Mouse (Mus musculus) lung, postnatal 0 days (tissue): ENCODE measurements around the gene Lcn10.

Experiments
- CTCF ChIP-seq: IDR thresholded peaks from 2 replicates; pipeline ENCODE4 v1.5.1; 2016; ENCODE audit warnings: antibody characterized with exemption, mild to moderate bottlenecking
- EP300 ChIP-seq: IDR thresholded peaks from 2 replicates; pipeline ENCODE4 v1.6.1; 2016; ENCODE audit warnings: antibody characterized with exemption, mild to moderate bottlenecking, control low read depth

DNA sequence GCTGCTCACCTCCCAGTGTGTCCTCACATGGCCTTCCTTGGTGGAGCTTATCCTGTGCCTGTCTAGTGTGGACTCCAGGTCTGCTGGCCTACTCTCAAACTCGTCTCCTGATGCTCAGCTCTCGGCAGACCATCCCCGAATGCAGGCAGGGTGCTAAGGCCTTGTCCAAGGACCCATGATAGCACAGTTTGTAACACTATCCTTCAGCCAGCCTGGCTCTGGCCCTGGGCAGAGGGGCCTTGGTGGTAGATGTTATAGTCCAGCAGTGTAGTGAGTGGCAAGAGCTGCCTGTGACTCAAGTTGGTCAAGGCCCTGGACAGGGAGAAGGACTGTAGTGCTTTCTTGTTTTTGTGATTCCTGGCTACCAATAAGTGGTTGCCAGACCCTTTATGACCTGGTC is 48.9 kb upstream of the Lcn10 start:
- TF ChIP-seq EP300, result no peak
- TF ChIP-seq CTCF, result no peak
